Mouse (Mus musculus): ENCODE data around the gene Sf3b1.

GRCm38 (mm10) chr1:55042246-55042645, 15.0 kb upstream of the Sf3b1 start:
- peak; percentile 41 for TF ChIP-seq CTCF (conservative IDR thresholded peaks at IDR 0.05; ENCODE audit: low read length)
- TF ChIP-seq NANOG (IDR thresholded peaks at IDR 0.05; ENCODE audit: borderline replicate concordance, low read length): no peak

All from E14TG2a.4 (cell line).